Mouse (Mus musculus): ENCODE measurements around the gene Gli3. TPM values are rescaled to one million over a fixed set of nuclear protein-coding genes. Genes with fewer than 3 reads are reported as not detected.

Gene Gli3
- polyA plus RNA-seq, 1 experiment, result 12.5 TPM

- TF ChIP-seq POLR2A (IDR thresholded peaks at IDR 0.05; ENCODE audit: borderline replicate concordance, extremely low read depth, insufficient read depth, insufficient read length, poor library complexity, severe bottlenecking) (no peak), CTCF (IDR thresholded peaks at IDR 0.05; ENCODE audit: borderline replicate concordance, extremely low read depth, insufficient read depth, insufficient read length) (no peak)
- DNase-seq (ENCODE audit: low read depth), result no peak
Measured at GRCm38 (mm10) chr13:15498338-15498737, 35.3 kb downstream of the Gli3 start.

- no peak for TF ChIP-seq POLR2A (IDR thresholded peaks at IDR 0.05; ENCODE audit: borderline replicate concordance, extremely low read depth, insufficient read depth, insufficient read length, poor library complexity, severe bottlenecking)
- no peak for TF ChIP-seq CTCF (IDR thresholded peaks at IDR 0.05; ENCODE audit: borderline replicate concordance, extremely low read depth, insufficient read depth, insufficient read length)
Measured at GRCm38 (mm10) chr13:15510925-15511324, 47.9 kb downstream of the Gli3 start.

GRCm38 (mm10) chr13:15513114-15513513 lies 50.1 kb downstream of the Gli3 start:
- peak; percentile 58 for DNase-seq (ENCODE audit: low read depth)
- TF ChIP-seq POLR2A (IDR thresholded peaks at IDR 0.05; ENCODE audit: borderline replicate concordance, extremely low read depth, insufficient read depth, insufficient read length, poor library complexity, severe bottlenecking) (no peak), CTCF (IDR thresholded peaks at IDR 0.05; ENCODE audit: borderline replicate concordance, extremely low read depth, insufficient read depth, insufficient read length) (no peak)

More at GRCm38 (mm10) chr13:15510925-15511324, 47.9 kb downstream of the Gli3 start:
- DNase-seq (ENCODE audit: low read depth), result no peak

GRCm38 (mm10) chr13:15514082-15514481 lies 51.0 kb downstream of the Gli3 start:
- no peak for DNase-seq (ENCODE audit: low read depth)
- no peak for TF ChIP-seq CTCF (IDR thresholded peaks at IDR 0.05; ENCODE audit: borderline replicate concordance, extremely low read depth, insufficient read depth, insufficient read length)
- no peak for TF ChIP-seq POLR2A (IDR thresholded peaks at IDR 0.05; ENCODE audit: borderline replicate concordance, extremely low read depth, insufficient read depth, insufficient read length, poor library complexity, severe bottlenecking)

GRCm38 (mm10) chr13:15517048-15517760 lies 54.2 kb downstream of the Gli3 start:
- TF ChIP-seq POLR2A (IDR thresholded peaks at IDR 0.05; ENCODE audit: borderline replicate concordance, extremely low read depth, insufficient read depth, insufficient read length, poor library complexity, severe bottlenecking) (no peak), CTCF (IDR thresholded peaks at IDR 0.05; ENCODE audit: borderline replicate concordance, extremely low read depth, insufficient read depth, insufficient read length) (no peak)
- peak; percentile 39 for DNase-seq (ENCODE audit: low read depth)

- no peak for TF ChIP-seq CTCF (IDR thresholded peaks at IDR 0.05; ENCODE audit: borderline replicate concordance, extremely low read depth, insufficient read depth, insufficient read length)
- TF ChIP-seq POLR2A (IDR thresholded peaks at IDR 0.05; ENCODE audit: borderline replicate concordance, extremely low read depth, insufficient read depth, insufficient read length, poor library complexity, severe bottlenecking), result no peak
- no peak for DNase-seq (ENCODE audit: low read depth)
Measured at GRCm38 (mm10) chr13:15520353-15520752, 57.3 kb downstream of the Gli3 start.

GRCm38 (mm10) chr13:15522153-15522552 lies 59.1 kb downstream of the Gli3 start:
- DNase-seq (ENCODE audit: low read depth), result no peak
- TF ChIP-seq CTCF (IDR thresholded peaks at IDR 0.05; ENCODE audit: borderline replicate concordance, extremely low read depth, insufficient read depth, insufficient read length) (no peak), POLR2A (IDR thresholded peaks at IDR 0.05; ENCODE audit: borderline replicate concordance, extremely low read depth, insufficient read depth, insufficient read length, poor library complexity, severe bottlenecking) (no peak)

- TF ChIP-seq CTCF (IDR thresholded peaks at IDR 0.05; ENCODE audit: borderline replicate concordance, extremely low read depth, insufficient read depth, insufficient read length) (no peak), POLR2A (IDR thresholded peaks at IDR 0.05; ENCODE audit: borderline replicate concordance, extremely low read depth, insufficient read depth, insufficient read length, poor library complexity, severe bottlenecking) (no peak)
- peak; percentile 45 for DNase-seq (ENCODE audit: low read depth)
Measured at GRCm38 (mm10) chr13:15524208-15524607, 61.2 kb downstream of the Gli3 start.

GRCm38 (mm10) chr13:15526691-15527090 lies 63.7 kb downstream of the Gli3 start:
- TF ChIP-seq CTCF (IDR thresholded peaks at IDR 0.05; ENCODE audit: borderline replicate concordance, extremely low read depth, insufficient read depth, insufficient read length) (no peak), POLR2A (IDR thresholded peaks at IDR 0.05; ENCODE audit: borderline replicate concordance, extremely low read depth, insufficient read depth, insufficient read length, poor library complexity, severe bottlenecking) (no peak)
- DNase-seq (ENCODE audit: low read depth), result no peak

- no peak for DNase-seq (ENCODE audit: low read depth)
- TF ChIP-seq CTCF (IDR thresholded peaks at IDR 0.05; ENCODE audit: borderline replicate concordance, extremely low read depth, insufficient read depth, insufficient read length), result no peak
- no peak for TF ChIP-seq POLR2A (IDR thresholded peaks at IDR 0.05; ENCODE audit: borderline replicate concordance, extremely low read depth, insufficient read depth, insufficient read length, poor library complexity, severe bottlenecking)
Measured at GRCm38 (mm10) chr13:15531568-15531967, 68.5 kb downstream of the Gli3 start.

- TF ChIP-seq CTCF (IDR thresholded peaks at IDR 0.05; ENCODE audit: borderline replicate concordance, extremely low read depth, insufficient read depth, insufficient read length) (no peak), POLR2A (IDR thresholded peaks at IDR 0.05; ENCODE audit: borderline replicate concordance, extremely low read depth, insufficient read depth, insufficient read length, poor library complexity, severe bottlenecking) (no peak)
- DNase-seq (ENCODE audit: low read depth), result peak; percentile 49
Measured at GRCm38 (mm10) chr13:15537206-15537605, 74.2 kb downstream of the Gli3 start.

- DNase-seq (ENCODE audit: low read depth), result no peak
- no peak for TF ChIP-seq CTCF (IDR thresholded peaks at IDR 0.05; ENCODE audit: borderline replicate concordance, extremely low read depth, insufficient read depth, insufficient read length)
- TF ChIP-seq POLR2A (IDR thresholded peaks at IDR 0.05; ENCODE audit: borderline replicate concordance, extremely low read depth, insufficient read depth, insufficient read length, poor library complexity, severe bottlenecking), result no peak
Measured at GRCm38 (mm10) chr13:15537611-15538010, 74.6 kb downstream of the Gli3 start.
